Mouse (Mus musculus) lung, postnatal 0 days (tissue): ENCODE results near the gene Icos. TPM values are rescaled to one million over a fixed set of nuclear protein-coding genes. Genes with fewer than 3 reads are reported as not detected.

Experiments
- ATAC-seq: fragments of 200-750 bp; cut with Nextera tagmentation; 2 replicates; pipeline ENCODE4 v1.8.0; 2017; ENCODE audit warnings: moderate library complexity
- DNase-seq: peaks from one replicate; pipeline ENCODE4 v3.0.0-alpha.2; 2016; ENCODE audit warnings: low spot score
- H3K27ac ChIP-seq: fragments of 300-500 bp; sonication (generic); 2 replicates; pipeline ENCODE4 v1.5.1; 2014; ENCODE audit warnings: antibody characterized with exemption, mild to moderate bottlenecking, low read length, mixed read lengths
- H3K27me3 ChIP-seq: fragments of 300-500 bp; sonication (generic); replicated peaks from 2 replicates; pipeline ENCODE4 v1.6.1; 2014; ENCODE audit warnings: low read length, mixed read lengths; ENCODE audit not compliant: insufficient read depth
- H3K36me3 ChIP-seq: fragments of 300-500 bp; sonication (generic); 2 replicates; pipeline ENCODE4 v1.6.1; 2014; ENCODE audit warnings: low read length, mixed read lengths; ENCODE audit not compliant: insufficient read depth
- H3K4me1 ChIP-seq: fragments of 300-500 bp; sonication (generic); 2 replicates; pipeline ENCODE4 v1.6.1; 2014; ENCODE audit warnings: antibody characterized with exemption, low read depth, low read length, mixed read lengths; ENCODE audit not compliant: insufficient read depth
- H3K4me2 ChIP-seq: fragments of 300-500 bp; sonication (generic); replicated peaks from 2 replicates; pipeline ENCODE4 v1.6.1; 2014; ENCODE audit warnings: low read depth, mild to moderate bottlenecking, low read length, moderate library complexity, mixed read lengths
- H3K4me3 ChIP-seq: fragments of 300-500 bp; sonication (generic); 2 replicates; pipeline ENCODE4 v1.5.1; 2014; ENCODE audit warnings: low read depth, low read length
- H3K9ac ChIP-seq: fragments of 300-500 bp; sonication (generic); replicated peaks from 2 replicates; pipeline ENCODE4 v1.6.1; 2014; ENCODE audit warnings: low read depth, mild to moderate bottlenecking
- H3K9me3 ChIP-seq: fragments of 300-500 bp; sonication (generic); 2 replicates; pipeline ENCODE4 v1.6.1; 2016; ENCODE audit warnings: low read length, mixed read lengths
- CTCF ChIP-seq: IDR thresholded peaks from 2 replicates; pipeline ENCODE4 v1.5.1; 2016; ENCODE audit warnings: antibody characterized with exemption, mild to moderate bottlenecking
- EP300 ChIP-seq: IDR thresholded peaks from 2 replicates; pipeline ENCODE4 v1.6.1; 2016; ENCODE audit warnings: antibody characterized with exemption, mild to moderate bottlenecking, control low read depth
- WGBS: fragments of 180-500 bp; shearing (Covaris S2); extraction: QIAGEN DNeasy Blood & Tissue Kit; methylation state at CpG from one replicate; pipeline ENCODE4 v1.1.7; 2014; 5-methylcytosine and 5-hydroxymethylcytosine counted together
- polyA plus RNA-seq: library from polyadenylated mRNA; unstranded; fragments of >200 nt; fragmentation: Nextera tagmentation; extraction: Ambion mirVana; gene quantifications from 2 replicates; pipeline ENCODE4 v1.2.1, GENCODE M21; 2015

Icos gene
- polyA plus RNA-seq, 1 experiment from 2014 or later: 0.25 TPM

- DNase-seq: no peak
- Histone ChIP-seq H3K36me3 (no peaks in the 10 kb centered on the region), H3K4me1 (no peaks in the 10 kb centered on the region), H3K4me2 (no peak overlapping the region), H3K27ac (no peak overlapping the region), H3K9me3 (no peaks in the 10 kb centered on the region), H3K27me3 (no peaks in the 10 kb centered on the region), H3K9ac (no peak overlapping the region), H3K4me3 (no peak overlapping the region)
- TF ChIP-seq CTCF (no peak), EP300 (no peak)
- WGBS: 67% methylated on average over 4 of the region's 4 CpGs
- no peak for ATAC-seq
Observed at GRCm38 (mm10) chr1:60959246-60959645, 18.5 kb upstream of the Icos start.

- no peak overlapping the region for H3K4me3 ChIP-seq
- peak overlapping the region; percentile 20 for H3K27ac ChIP-seq
- 0 out of 2 replicates have a peak overlapping the region, but pooled peaks have one; percentile 5 for H3K4me2 ChIP-seq
- TF ChIP-seq EP300 (peak; percentile 85), CTCF (no peak)
- ATAC-seq: peak; percentile 90
- 21% methylated on average over 11 of the region's 11 CpGs for WGBS
- no peaks in the 10 kb centered on the region for H3K9me3 ChIP-seq
- H3K36me3 ChIP-seq: no peaks in the 10 kb centered on the region
- H3K4me1 ChIP-seq: no peaks in the 10 kb centered on the region
- no peak overlapping the region for H3K9ac ChIP-seq
- peak; percentile 78 for DNase-seq
- H3K27me3 ChIP-seq: no peaks in the 10 kb centered on the region
Observed at GRCm38 (mm10) chr1:60960451-60960850, 17.3 kb upstream of the Icos start.

- Histone ChIP-seq H3K36me3 (no peaks in the 10 kb centered on the region), H3K27ac (peak overlapping the region; percentile 20; the same call in 1 of the 2 replicates), H3K27me3 (no peaks in the 10 kb centered on the region), H3K4me3 (no peak overlapping the region), H3K9ac (no peak overlapping the region), H3K4me2 (no peak overlapping the region), H3K4me1 (no peaks in the 10 kb centered on the region), H3K9me3 (no peaks in the 10 kb centered on the region)
- ATAC-seq (peak; percentile 85), DNase-seq (peak; percentile 76)
- WGBS: 17% methylated on average over 4 of the region's 4 CpGs
- peak; percentile 83 for TF ChIP-seq CTCF
- no peak for TF ChIP-seq EP300
Observed at GRCm38 (mm10) chr1:60961080-60961479, 16.6 kb upstream of the Icos start.

- no peak for TF ChIP-seq EP300
- TF ChIP-seq CTCF: peak; percentile 35
- no peaks in the 10 kb centered on the region for H3K27me3 ChIP-seq
- H3K4me2 ChIP-seq: no peak overlapping the region
- ATAC-seq (no peak), DNase-seq (no peak)
- no peak overlapping the region for H3K4me3 ChIP-seq
- H3K9me3 ChIP-seq: no peaks in the 10 kb centered on the region
- no peak overlapping the region for H3K27ac ChIP-seq
- H3K9ac ChIP-seq: no peak overlapping the region
- no peaks in the 10 kb centered on the region for H3K4me1 ChIP-seq
- 81% methylated on average over 4 of the region's 4 CpGs for WGBS
- H3K36me3 ChIP-seq: no peaks in the 10 kb centered on the region
Observed at GRCm38 (mm10) chr1:60962095-60962494, 15.6 kb upstream of the Icos start.

GRCm38 (mm10) chr1:60967521-60967920, 10.2 kb upstream of the Icos start:
- no peak for TF ChIP-seq CTCF
- TF ChIP-seq EP300: no peak
- no peak for ATAC-seq
- Histone ChIP-seq H3K4me3 (no peak overlapping the region), H3K36me3 (no peaks in the 10 kb centered on the region), H3K4me2 (no peak overlapping the region), H3K27me3 (no peaks in the 10 kb centered on the region), H3K4me1 (no peaks in the 10 kb centered on the region), H3K9me3 (no peaks in the 10 kb centered on the region), H3K9ac (no peak overlapping the region), H3K27ac (no peak overlapping the region)
- 43% methylated on average over 2 of the region's 2 CpGs for WGBS
- no peak for DNase-seq

- no peak overlapping the region for H3K27ac ChIP-seq
- no peak overlapping the region for H3K4me2 ChIP-seq
- no peaks in the 10 kb centered on the region for H3K36me3 ChIP-seq
- no peaks in the 10 kb centered on the region for H3K9me3 ChIP-seq
- H3K27me3 ChIP-seq: no peaks in the 10 kb centered on the region
- TF ChIP-seq EP300 (no peak), CTCF (no peak)
- WGBS: 55% methylated on average over 1 of the region's 1 CpGs
- ATAC-seq (no peak), DNase-seq (no peak)
- no peaks in the 10 kb centered on the region for H3K4me1 ChIP-seq
- no peak overlapping the region for H3K4me3 ChIP-seq
- no peak overlapping the region for H3K9ac ChIP-seq
Observed at GRCm38 (mm10) chr1:60970846-60971245, 6.9 kb upstream of the Icos start.

GRCm38 (mm10) chr1:60974221-60974620, 3.5 kb upstream of the Icos start:
- Histone ChIP-seq H3K27me3 (no peaks in the 10 kb centered on the region), H3K9ac (no peak overlapping the region), H3K36me3 (no peaks in the 10 kb centered on the region), H3K27ac (no peak overlapping the region), H3K4me2 (no peak overlapping the region), H3K9me3 (no peaks in the 10 kb centered on the region), H3K4me3 (no peak overlapping the region), H3K4me1 (no peaks in the 10 kb centered on the region)
- no peak for ATAC-seq
- DNase-seq: no peak
- TF ChIP-seq CTCF: no peak
- no peak for TF ChIP-seq EP300
- 89% methylated on average over 3 of the region's 3 CpGs for whole genome bisulfite sequencing
